Mouse (Mus musculus) MEL (cell line): ENCODE data around the gene Syt2.

ENCODE experiments used
- BHLHE40 ChIP-seq: IDR thresholded peaks from 2 replicates; pipeline ENCODE4 v1.6.1; 2012; ENCODE audit warnings: low read depth, mild to moderate bottlenecking, inconsistent platforms, low read length, improper control_type of control experiment, borderline replicate concordance
- CTCF ChIP-seq, 3 experiments: IDR thresholded peaks in 2 of 3; conservative IDR thresholded peaks in 1 of 3; 2 replicates each; pipeline ENCODE4 v1.5.1; 2011 to 2012; ENCODE audit warnings: low read length in 3 of 3, low read depth in 2 of 3, mild to moderate bottlenecking in 2 of 3, improper control_type of control experiment in 1 of 3, inconsistent platforms in 1 of 3, mixed read lengths in 1 of 3, moderate library complexity in 1 of 3; ENCODE audit not compliant: control insufficient read depth in 1 of 3, insufficient read depth in 1 of 3, poor library complexity in 1 of 3, severe bottlenecking in 1 of 3
- GATA1 ChIP-seq: IDR thresholded peaks from 2 replicates; pipeline ENCODE4 v1.6.1; 2011; ENCODE audit warnings: low read depth, low read length, improper control_type of control experiment
- HCFC1 ChIP-seq: IDR thresholded peaks from 2 replicates; pipeline ENCODE4 v1.6.1; 2012; ENCODE audit warnings: low read depth, mild to moderate bottlenecking, inconsistent platforms, low read length, improper control_type of control experiment, moderate library complexity
- KAT2A ChIP-seq: conservative IDR thresholded peaks from 2 replicates; pipeline ENCODE4 v1.6.1; 2012; ENCODE audit warnings: low read depth, low read length, improper control_type of control experiment, inconsistent platforms
- MAFK ChIP-seq: IDR thresholded peaks from 2 replicates; pipeline ENCODE4 v1.6.1; 2011; ENCODE audit warnings: low read depth, mild to moderate bottlenecking, low read length, improper control_type of control experiment, borderline replicate concordance
- MAX ChIP-seq: IDR thresholded peaks from 2 replicates; pipeline ENCODE4 v1.6.1; 2011; ENCODE audit warnings: low read length, improper control_type of control experiment
- NRF1 ChIP-seq: IDR thresholded peaks from 2 replicates; pipeline ENCODE4 v1.6.1; 2014; ENCODE audit warnings: low read depth, mild to moderate bottlenecking, inconsistent platforms, low read length, improper control_type of control experiment, moderate library complexity; ENCODE audit not compliant: poor library complexity, insufficient read depth, severe bottlenecking
- POLR2A ChIP-seq, 2 experiments: IDR thresholded peaks; 2 replicates each; pipeline ENCODE4 v1.6.1; 2011 to 2012; ENCODE audit warnings: low read length in 2 of 2, mild to moderate bottlenecking in 2 of 2, control low read depth in 1 of 2, improper control_type of control experiment in 1 of 2, low read depth in 1 of 2, moderate library complexity in 1 of 2; ENCODE audit not compliant: control insufficient read depth in 1 of 2, insufficient read depth in 1 of 2, poor library complexity in 1 of 2
- POLR2AphosphoS2 ChIP-seq: IDR thresholded peaks from 2 replicates; pipeline ENCODE4 v1.6.1; 2011; ENCODE audit warnings: low read length, improper control_type of control experiment
- SIN3A ChIP-seq: IDR thresholded peaks from 2 replicates; pipeline ENCODE4 v1.6.1; 2012; ENCODE audit warnings: low read length, improper control_type of control experiment, inconsistent platforms

DNA sequence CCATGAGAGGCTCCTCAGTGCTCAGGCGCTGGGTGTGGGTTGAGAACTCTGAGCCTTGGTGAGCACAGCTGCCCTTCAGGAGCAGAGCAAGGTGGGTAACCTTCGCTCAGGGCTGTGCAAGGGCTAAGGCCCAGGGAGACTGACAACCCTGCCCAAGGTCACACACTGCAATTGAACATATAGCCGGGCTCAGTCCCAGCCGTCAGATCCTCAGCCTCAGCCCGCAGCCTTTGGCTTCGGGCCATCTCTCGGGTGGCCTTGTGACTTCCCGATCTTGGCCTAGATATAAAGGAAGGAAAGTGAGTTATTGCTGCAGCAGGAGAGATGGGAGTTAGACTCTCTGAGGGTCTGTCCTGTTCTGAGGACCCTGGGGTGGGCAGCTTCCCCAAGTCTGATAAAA lies 80.8 kb downstream of the Syt2 start:
- TF ChIP-seq CTCF (IDR thresholded peaks at IDR 0.05 in 2 of 3, conservative IDR thresholded peaks at IDR 0.05 in 1 of 3; ENCODE audit: control insufficient read depth in 1 of 3, insufficient read depth in 1 of 3, low read depth in 2 of 3, low read length in 3 of 3, poor library complexity in 1 of 3, severe bottlenecking in 1 of 3), result no peak
- TF ChIP-seq POLR2A (IDR thresholded peaks at IDR 0.05; ENCODE audit: control insufficient read depth in 1 of 2, insufficient read depth in 1 of 2, low read depth in 1 of 2, low read length in 2 of 2, poor library complexity in 1 of 2), result no peak
- no peak for TF ChIP-seq NRF1
- no peak for TF ChIP-seq GATA1
- no peak for TF ChIP-seq SIN3A
- no peak for TF ChIP-seq KAT2A
- no peak for TF ChIP-seq MAX
- TF ChIP-seq HCFC1, result no peak
- no peak for TF ChIP-seq POLR2AphosphoS2
- TF ChIP-seq BHLHE40, result no peak
- TF ChIP-seq MAFK, result no peak
